Mouse (Mus musculus) Patski (cell line): Measurements from ENCODE around the gene Ercc2. TPM values are rescaled to one million over a fixed set of nuclear protein-coding genes. Genes with fewer than 3 reads are reported as not detected.

Source experiments
- ATAC-seq: fragments of 100-300 bp; one replicate; pipeline ENCODE4 v1.8.0; 2021
- CTCF ChIA-PET: fragments of 350-600 bp; sonication (Branson Sonifier 250); formaldehyde crosslinking; loops from one replicate; lab custom pipeline; 2022; ENCODE audit warnings: inconsistent platforms; lab: Charles Lee
- POLR2A ChIA-PET: fragments of 350-600 bp; sonication (Branson Sonifier 250); formaldehyde crosslinking; loops from one replicate; lab custom pipeline; 2022; ENCODE audit warnings: antibody characterized with exemption, inconsistent platforms; lab: Charles Lee
- DNase-seq: peaks from one replicate; pipeline ENCODE4 v3.0.0-alpha.2; 2011; ENCODE audit warnings: low read depth, low spot score
- H3K27me3 ChIP-seq: fragments of 371-371 bp; one replicate; pipeline ENCODE4 v1.5.1; 2021
- CTCF ChIP-seq: fragments of 100-300 bp; IDR thresholded peaks from one replicate; pipeline ENCODE4 v1.5.1; 2021
- in situ Hi-C: fragments of 300-500 bp; cut with MboI; formaldehyde crosslinking; loops from 3 replicates; pipeline ENCODE4 v1.11.1; 2018; ENCODE audit warnings: low pct_unique_long_range_greater_than_20kb, mixed read lengths
- polyA plus RNA-seq: library from polyadenylated mRNA; unstranded; gene quantifications from one replicate; pipeline ENCODE4 v1.2.3, GENCODE M21; 2021

Gene Ercc2
- 26.2 TPM for polyA plus RNA-seq

- no peaks in the 10 kb centered on the region for H3K27me3 ChIP-seq
- DNase-seq = peak; percentile 86
- no peak for TF ChIP-seq CTCF
- CTCF ChIA-PET = interaction anchor here (0.8 kb wide), 1 partner anchor 18 kb away, joined by 6 read pairs; no protein-coding TSS in a partner anchor
- POLR2A ChIA-PET = no interaction called here
- in situ Hi-C loops = no loop called here
- ATAC-seq = peak; percentile 87
Observed at GRCm38 (mm10) chr7:19381377-19382165, at the start of gene Ercc2. Gene Ercc2, plus strand, starts transcription at chr7:19382010.

- TF ChIP-seq CTCF = no peak
- in situ Hi-C loops = no loop called here
- H3K27me3 ChIP-seq = no peaks in the 10 kb centered on the region
- peak; percentile 40 for ATAC-seq
- CTCF ChIA-PET = no interaction called here
- POLR2A ChIA-PET = interaction anchor here (0.8 kb wide), 1 partner anchor 29 kb away, joined by 3 read pairs; no protein-coding TSS in a partner anchor
- DNase-seq = no peak
Observed at GRCm38 (mm10) chr7:19332709-19333352, 49.0 kb upstream of the Ercc2 start.

DNA sequence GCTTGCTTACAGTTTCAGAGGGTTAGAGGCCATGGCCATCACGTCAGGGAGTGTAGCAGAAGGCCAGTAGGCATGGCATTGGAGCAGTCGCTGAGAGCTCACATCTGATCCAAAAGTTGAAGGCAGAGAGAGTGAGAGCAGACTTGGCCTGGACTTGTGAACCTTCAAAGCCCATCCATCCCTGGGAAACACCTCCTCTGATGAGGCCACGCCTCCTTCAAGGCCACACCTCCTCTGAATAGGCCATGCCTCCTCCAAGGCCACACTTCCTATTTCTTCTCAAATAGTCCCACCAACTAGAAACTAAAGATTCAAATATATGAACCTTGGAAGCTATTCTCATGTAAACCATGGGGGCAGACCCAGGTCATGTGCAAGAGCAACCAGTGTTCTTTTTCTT is 46.2 kb upstream of the Ercc2 start:
- CTCF ChIA-PET = interaction anchor here (2.8 kb wide), 1 partner anchor 35 kb away, joined by 16 read pairs; no protein-coding TSS in a partner anchor
- no peaks in the 10 kb centered on the region for H3K27me3 ChIP-seq
- POLR2A ChIA-PET = no interaction called here
- no peak for ATAC-seq
- no peak for TF ChIP-seq CTCF
- in situ Hi-C loops = no loop called here
- no peak for DNase-seq

- in situ Hi-C loops = no loop called here
- DNase-seq = no peak
- no peaks in the 10 kb centered on the region for H3K27me3 ChIP-seq
- CTCF ChIA-PET = interaction anchor here (1.4 to 2.8 kb wide), 2 partner anchors 27 to 37 kb away, joined by 3 to 16 read pairs; partner anchors contain the start of gene Fosb
- ATAC-seq = no peak
- POLR2A ChIA-PET = interaction anchor here (1.1 kb wide), 1 partner anchor 9 kb away, joined by 3 read pairs; no protein-coding TSS in a partner anchor
- TF ChIP-seq CTCF = no peak
Observed at GRCm38 (mm10) chr7:19337122-19337521, 44.7 kb upstream of the Ercc2 start.

DNA sequence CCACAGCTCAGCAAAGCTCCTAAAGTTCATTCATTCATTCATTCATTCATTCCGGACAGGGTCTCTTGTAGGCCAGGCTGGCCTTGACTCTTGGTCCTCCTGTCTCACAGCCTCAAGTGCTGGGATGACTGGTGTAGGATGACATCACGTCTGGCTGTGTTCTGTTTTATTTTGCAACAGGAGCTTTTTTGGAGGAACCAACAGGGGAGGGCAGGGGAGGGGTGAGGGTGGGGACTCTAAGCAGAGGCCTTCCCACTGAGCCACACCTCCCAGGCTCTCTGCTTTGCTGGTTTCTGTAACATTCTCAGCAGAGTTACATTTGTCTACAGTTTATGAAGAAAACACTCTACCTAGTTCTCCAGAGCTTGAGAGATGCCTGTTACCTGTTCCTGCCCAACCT is 43.8 kb upstream of the Ercc2 start:
- H3K27me3 ChIP-seq = no peaks in the 10 kb centered on the region
- ChIA-PET POLR2A (interaction anchor here (1.1 kb wide), 1 partner anchor 10 kb away, joined by 3 read pairs; no protein-coding TSS in a partner anchor), CTCF (interaction anchor here (1.3 to 2.5 kb wide), 4 partner anchors 28 to 43 kb away, joined by 3 to 10 read pairs (median 3); partner anchors contain the start of gene Fosb)
- ATAC-seq (no peak), DNase-seq (no peak)
- no peak for TF ChIP-seq CTCF
- in situ Hi-C loops = no loop called here

GRCm38 (mm10) chr7:19338596-19338995 is 43.2 kb upstream of the Ercc2 start:
- CTCF ChIA-PET = interaction anchor here (1.3 to 2.5 kb wide), 3 partner anchors 30 to 43 kb away, joined by 3 to 10 read pairs (median 3); no protein-coding TSS in a partner anchor
- peak; percentile 77 for ATAC-seq
- no peaks in the 10 kb centered on the region for H3K27me3 ChIP-seq
- no peak for TF ChIP-seq CTCF
- DNase-seq = no peak
- POLR2A ChIA-PET = no interaction called here
- in situ Hi-C loops = no loop called here

DNA sequence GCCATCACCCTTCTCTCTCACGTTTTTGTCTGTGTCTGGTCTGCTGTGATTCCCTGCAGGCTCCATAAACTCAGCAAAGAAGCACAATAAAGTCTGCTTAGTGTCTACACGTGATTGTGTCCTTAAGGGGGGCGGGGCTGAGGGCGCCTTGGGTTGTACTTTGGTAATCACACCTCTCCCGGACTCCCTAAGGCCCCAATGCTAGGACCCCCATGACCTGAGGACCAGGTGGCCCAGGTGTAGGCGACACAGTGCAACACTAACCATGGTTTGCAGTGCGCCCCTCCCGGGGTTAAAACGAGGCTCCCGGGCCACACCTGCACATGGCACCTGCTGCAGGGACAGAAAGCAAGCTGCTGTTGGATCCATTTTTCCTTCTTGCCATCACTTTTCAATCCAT is 40.6 kb upstream of the Ercc2 start:
- POLR2A ChIA-PET = no interaction called here
- DNase-seq = no peak
- in situ Hi-C loops = loop anchor here (5.0 kb wide), 1 partner anchor 39 kb away; no protein-coding TSS in a partner anchor
- CTCF ChIA-PET = interaction anchor here (1.7 to 4.9 kb wide), 4 partner anchors 13 to 60 kb away, joined by 4 to 57 read pairs (median 15); no protein-coding TSS in a partner anchor
- ATAC-seq = no peak
- no peak for TF ChIP-seq CTCF
- no peaks in the 10 kb centered on the region for H3K27me3 ChIP-seq

DNA sequence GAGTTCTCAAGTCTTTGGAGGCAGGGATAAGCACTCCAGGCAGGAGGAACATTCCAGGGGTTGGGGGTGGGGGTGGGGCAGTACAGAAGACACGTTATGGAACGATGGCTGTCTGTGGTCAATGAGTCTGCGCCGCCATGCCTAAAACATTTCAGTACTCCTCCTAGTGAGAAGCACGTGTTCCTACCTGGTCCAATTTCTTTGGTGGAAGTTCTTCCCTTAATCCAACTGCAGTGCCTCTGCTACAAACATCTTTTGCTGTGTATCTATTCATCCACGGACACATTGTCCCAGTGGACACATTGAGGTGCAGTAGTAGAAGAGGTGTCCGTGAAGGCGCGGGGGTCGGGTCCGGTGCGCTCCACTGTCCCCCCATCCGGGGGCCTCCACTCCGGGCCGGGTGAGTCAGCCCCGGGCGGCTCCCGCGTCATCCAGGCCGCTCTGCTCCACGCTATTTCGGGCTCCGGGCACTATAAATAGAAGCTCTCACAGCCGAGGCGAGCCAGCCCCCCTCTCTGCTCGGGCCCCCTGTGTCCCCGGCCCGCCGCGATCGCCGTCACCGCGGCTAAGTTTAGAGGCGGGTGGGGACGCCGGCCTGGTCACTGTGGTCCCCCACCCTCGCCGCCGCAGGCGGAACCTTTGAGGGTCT is 39.9 kb upstream of the Ercc2 start:
- TF ChIP-seq CTCF = no peak
- in situ Hi-C loops = loop anchor here (5.0 kb wide), 1 partner anchor 40 kb away; no protein-coding TSS in a partner anchor
- no peaks in the 10 kb centered on the region for H3K27me3 ChIP-seq
- no peak for DNase-seq
- POLR2A ChIA-PET = interaction anchor here (0.7 to 1.2 kb wide), 4 partner anchors 17 to 113 kb away, joined by 3 to 4 read pairs (median 3); partner anchors contain the start of gene Opa3
- no peak for ATAC-seq
- CTCF ChIA-PET = interaction anchor here (0.9 to 4.9 kb wide), 15 partner anchors 8 to 116 kb away, joined by 4 to 57 read pairs (median 7); no protein-coding TSS in a partner anchor

- in situ Hi-C loops = loop anchor here (5.0 kb wide), 1 partner anchor 40 kb away; no protein-coding TSS in a partner anchor
- POLR2A ChIA-PET = interaction anchor here (0.7 to 1.4 kb wide), 5 partner anchors 16 to 114 kb away, joined by 3 to 5 read pairs (median 3); partner anchors contain the start of gene Opa3
- CTCF ChIA-PET = interaction anchor here (0.9 to 4.9 kb wide), 20 partner anchors 9 to 116 kb away, joined by 3 to 57 read pairs (median 5); no protein-coding TSS in a partner anchor
- ATAC-seq (no peak), DNase-seq (no peak)
- H3K27me3 ChIP-seq = no peaks in the 10 kb centered on the region
- TF ChIP-seq CTCF = no peak
Observed at GRCm38 (mm10) chr7:19342481-19343027, 39.3 kb upstream of the Ercc2 start.
